Mouse (Mus musculus) ZHBTc4 (cell line): Measurements from ENCODE around the gene Zdhhc24.

ENCODE experiments used
- DNase-seq: peaks from one replicate; pipeline ENCODE4 v3.0.0-alpha.2; 2011; ENCODE audit warnings: low read depth, low spot score

Gene Zdhhc24

GRCm38 (mm10) chr19:4878405-4879323 is at the start of gene Zdhhc24:
TSS of gene Zdhhc24 (plus strand) at chr19:4878668.
- DNase-seq = peak; percentile 97

GRCm38 (mm10) chr19:4829156-4829555 is 49.3 kb upstream of the Zdhhc24 start:
- no peak for DNase-seq

GRCm38 (mm10) chr19:4833977-4834376 is 44.5 kb upstream of the Zdhhc24 start:
- no peak for DNase-seq

DNA sequence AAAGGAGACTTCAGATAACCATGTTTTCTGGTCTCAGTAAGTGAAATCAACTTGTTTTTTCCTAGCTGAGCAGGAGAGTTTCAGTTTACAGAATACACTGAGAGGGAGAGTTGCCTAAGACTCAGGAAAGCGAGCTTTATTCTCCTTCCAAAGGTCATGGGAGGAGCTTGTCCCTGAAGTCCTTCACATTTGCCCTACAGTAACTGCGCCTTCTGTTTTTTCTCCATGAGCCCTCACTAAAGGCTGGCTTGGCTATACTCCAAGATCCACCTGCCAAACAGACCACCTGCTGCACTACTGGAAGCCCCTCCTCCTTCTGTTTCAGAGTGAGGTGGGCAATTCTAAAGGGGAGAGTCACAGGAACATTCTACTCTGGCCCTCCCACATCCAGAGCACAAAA is 42.4 kb upstream of the Zdhhc24 start:
- DNase-seq = peak; percentile 48

GRCm38 (mm10) chr19:4837049-4837448 is 41.4 kb upstream of the Zdhhc24 start:
- no peak for DNase-seq

- DNase-seq = peak; percentile 19
These were observed 39.8 kb upstream of the Zdhhc24 start for GRCm38 (mm10) chr19:4838526-4839140.

GRCm38 (mm10) chr19:4839149-4839548 is 39.3 kb upstream of the Zdhhc24 start, which contains the start of the genes Ccs and Ccdc87:
TSS of gene Ccs (minus strand) at chr19:4839332.
TSS of gene Ccdc87 (plus strand) at chr19:4839366.
- peak; percentile 99 for DNase-seq

DNA sequence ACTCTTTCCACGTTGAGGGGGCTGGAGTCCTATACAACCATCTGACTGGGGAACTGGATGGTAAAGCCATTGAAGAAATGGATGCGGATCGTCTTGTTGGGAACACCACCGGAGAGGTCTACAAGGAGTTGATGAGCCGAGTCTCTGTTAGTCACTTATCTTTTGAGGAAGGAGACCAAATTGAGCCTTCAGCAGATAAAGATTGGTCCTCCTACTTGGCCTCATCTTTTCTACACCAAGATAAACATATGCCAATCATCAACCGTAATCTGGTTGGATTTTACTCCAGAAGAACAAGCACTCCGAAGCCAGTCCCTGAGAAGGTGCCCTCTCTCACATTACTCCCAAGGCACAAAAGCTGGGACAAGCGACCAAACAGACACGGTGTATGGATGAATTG is 37.6 kb upstream of the Zdhhc24 start:
- DNase-seq = no peak

DNA sequence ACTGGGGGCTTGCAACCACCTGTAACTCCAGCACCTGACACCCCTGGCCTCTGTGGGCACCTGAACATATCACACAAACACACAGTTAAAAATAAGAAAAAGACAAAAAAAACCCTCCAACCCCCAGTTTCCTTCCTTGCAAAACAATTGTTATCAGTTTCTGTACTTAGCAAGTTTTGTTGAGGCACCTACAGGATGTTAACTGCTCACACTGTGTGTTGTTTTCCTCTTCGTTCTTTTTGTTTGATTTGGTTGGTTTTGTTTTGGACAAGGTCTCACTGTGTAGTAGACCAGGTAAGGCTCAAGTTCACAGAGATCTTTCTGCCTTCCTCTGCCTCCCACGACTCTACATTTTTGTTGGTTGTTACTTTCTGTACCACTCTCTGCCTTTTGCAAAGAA is 35.9 kb upstream of the Zdhhc24 start:
- DNase-seq = no peak

- DNase-seq = no peak
These were observed 32.6 kb upstream of the Zdhhc24 start for GRCm38 (mm10) chr19:4845846-4846245.

DNA sequence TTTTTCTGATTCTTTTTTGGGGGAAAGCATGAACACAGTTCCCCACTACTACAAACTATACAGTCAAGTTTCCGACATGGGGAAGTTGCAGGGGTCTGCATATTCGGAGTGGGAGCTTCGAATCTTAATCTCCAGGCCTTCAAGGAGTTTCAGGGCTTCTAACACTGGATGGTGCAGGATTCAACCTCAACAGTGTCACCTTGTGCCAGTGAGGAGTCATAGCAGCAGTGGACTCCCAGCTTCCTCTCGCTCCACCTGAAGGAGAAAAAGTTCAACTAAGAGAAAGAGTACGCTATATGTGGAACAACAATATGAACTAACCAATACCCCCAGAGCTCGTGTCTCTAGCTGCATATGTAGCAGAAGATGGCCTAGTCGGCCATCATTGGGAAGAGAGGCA is 31.0 kb upstream of the Zdhhc24 start:
- peak; percentile 70 for DNase-seq

- peak; percentile 90 for DNase-seq
These were observed 28.7 kb upstream of the Zdhhc24 start for GRCm38 (mm10) chr19:4849800-4850199.

DNA sequence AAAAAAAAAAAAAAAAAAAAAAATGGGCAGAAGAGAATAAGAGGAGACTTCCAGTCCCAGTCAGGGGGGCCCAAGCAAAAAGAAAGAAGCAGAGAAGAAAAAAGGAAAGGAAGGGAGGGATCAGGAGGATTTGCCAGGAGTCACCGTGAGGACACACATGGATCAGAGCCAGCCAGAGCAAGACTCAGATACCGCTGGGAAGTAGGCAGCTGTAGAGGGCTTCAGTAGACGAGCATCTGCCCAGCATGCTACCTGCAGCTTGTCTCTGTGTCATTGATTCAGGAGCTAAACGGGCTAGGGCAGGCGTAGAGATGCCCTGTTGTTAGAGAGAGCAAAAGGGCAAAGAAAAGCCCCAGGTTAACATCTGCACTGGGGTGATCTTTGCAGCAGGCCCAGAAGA is 28.2 kb upstream of the Zdhhc24 start:
- peak; percentile 69 for DNase-seq

- peak; percentile 79 for DNase-seq
These were observed 23.7 kb upstream of the Zdhhc24 start, which contains the start of gene Ctsf for GRCm38 (mm10) chr19:4854552-4855469. TSS of gene Ctsf (plus strand) at chr19:4855130.

- DNase-seq = no peak
These were observed 23.0 kb upstream of the Zdhhc24 start for GRCm38 (mm10) chr19:4855470-4855820.

GRCm38 (mm10) chr19:4855951-4856350 is 22.5 kb upstream of the Zdhhc24 start:
- DNase-seq = no peak

DNA sequence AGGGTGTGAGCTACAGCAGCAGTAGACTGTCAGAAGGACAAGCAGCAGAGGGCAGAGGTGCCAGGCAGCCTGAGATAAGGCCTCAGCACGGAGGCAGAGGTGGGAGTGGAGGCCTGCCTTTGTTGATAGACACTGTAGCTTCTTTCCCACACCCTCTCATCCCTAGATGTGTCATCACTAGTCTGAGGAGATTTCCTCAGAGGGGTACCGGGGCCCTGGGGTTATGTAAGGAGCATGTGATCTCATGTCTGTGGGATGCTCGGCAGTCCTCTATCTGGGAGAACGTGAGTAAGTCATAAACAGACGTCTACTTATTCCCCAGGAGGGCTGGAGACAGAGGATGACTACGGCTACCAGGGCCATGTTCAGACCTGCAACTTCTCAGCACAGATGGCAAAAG is 19.4 kb upstream of the Zdhhc24 start:
- no peak for DNase-seq

GRCm38 (mm10) chr19:4863048-4863447 is 15.4 kb upstream of the Zdhhc24 start:
- no peak for DNase-seq

DNA sequence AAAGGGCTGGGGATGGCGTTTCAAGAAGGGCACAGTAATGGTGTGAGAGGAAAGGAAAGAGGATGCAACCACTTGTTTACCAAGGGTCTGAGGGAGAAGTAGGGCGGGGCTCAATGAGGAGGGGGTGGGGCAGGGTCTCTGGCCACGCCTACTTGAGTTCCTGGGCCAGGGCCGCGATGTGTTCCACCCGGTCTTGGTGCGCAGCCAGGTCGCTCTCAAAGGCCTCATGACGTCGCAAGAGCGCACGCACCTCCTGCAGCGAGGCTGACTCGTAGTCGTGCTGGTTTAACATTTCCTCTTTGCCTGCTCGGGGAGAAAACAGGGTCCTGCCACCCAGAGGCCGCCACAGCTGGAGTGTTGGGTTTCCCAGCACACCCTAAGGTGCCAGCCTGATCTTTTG is 13.3 kb upstream of the Zdhhc24 start:
- peak; percentile 94 for DNase-seq

DNA sequence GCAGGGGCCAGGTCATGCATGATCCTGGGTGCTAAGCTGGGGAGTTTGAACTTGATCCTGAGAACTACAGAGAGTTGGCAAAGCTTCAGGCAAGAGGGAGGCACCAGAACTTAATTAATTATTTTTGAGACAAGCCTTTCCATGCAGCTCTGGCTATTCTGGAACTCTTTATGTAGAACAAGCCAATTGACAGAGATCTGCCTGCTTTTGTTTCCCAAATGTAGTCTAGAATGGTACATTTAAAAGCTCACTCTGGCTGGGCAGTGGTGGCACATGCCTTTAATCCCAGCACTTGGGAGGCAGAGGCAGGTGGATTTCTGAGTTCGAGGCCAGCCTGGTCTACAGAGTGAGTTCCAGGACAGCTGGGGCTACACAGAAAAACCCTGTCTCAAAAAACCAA is 3.9 kb upstream of the Zdhhc24 start:
- peak; percentile 51 for DNase-seq

DNA sequence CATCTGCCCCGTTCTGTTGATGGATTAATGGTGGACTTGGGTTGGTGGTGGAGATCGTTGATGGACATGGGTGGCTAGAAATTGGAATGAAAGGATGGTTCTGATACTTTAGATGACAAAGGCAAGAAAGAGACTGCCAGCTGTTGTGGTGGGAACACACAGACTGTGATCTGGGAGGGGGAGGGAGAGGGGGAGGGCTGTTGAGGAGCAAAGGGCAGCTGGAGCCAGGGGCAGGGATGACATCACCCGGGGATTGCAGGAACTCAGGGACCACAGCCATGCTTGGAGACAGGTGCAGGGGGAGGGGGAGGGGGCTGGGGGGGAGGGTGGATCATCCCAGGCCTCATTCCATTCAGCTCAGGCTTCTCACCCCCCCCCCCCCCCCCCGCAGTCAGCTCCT is 2.2 kb upstream of the Zdhhc24 start:
- no peak for DNase-seq

GRCm38 (mm10) chr19:4876755-4877154 is 1.7 kb upstream of the Zdhhc24 start:
- no peak for DNase-seq
